7 mouse cellular contexts compared by ENCODE assay signal in the genomic region with DNA sequence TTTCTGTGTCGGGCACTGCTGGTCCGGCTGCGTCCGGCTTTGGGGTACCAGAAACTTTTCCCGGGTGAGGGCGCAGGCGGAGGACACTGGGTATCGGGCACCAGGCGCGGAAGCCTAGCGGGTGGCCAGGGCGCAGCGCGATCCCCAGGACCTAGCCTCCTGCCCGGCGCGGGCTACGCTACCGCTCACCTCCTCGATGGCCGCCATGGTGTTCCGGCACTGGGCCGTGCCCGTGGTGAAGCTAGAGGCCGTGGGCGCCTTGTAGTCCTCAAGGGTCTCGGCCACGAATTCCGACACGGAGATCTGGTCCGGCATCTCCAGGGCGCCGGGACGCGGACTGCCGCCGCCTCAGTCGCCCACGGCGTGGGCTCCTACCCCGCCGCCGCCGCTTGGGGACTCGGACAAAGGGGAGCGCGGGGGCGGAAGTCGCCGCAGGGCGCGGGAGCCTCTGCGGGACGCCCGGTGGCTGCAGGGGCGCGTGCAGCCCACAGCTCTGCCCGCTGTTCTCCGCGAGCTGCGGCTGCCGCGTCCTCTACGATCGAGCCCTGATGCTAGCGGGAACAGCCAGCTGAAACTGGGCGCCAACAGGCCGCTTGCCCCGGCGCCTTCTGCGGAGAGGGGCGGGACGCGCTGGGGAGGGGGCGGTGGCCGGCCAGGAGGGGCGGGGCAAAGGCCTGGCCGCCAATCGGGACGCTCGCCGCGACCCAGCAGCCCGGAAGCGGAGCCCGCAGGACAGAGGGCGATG.
A peak's percentile ranks its signal among the peaks of the same experiment; 100 is the strongest.
DNase-seq lines count a peak whose midpoint lies in the region; ATAC-seq and TF ChIP-seq lines count a peak whose summit lies in the region.
"Not testable (repeated sequence)": the region's sequence is repeated elsewhere in the genome, so short reads cannot be mapped to it uniquely, and the experiment has no call there.

No protein-coding gene starts in this region.

- not testable (repeated sequence) for TF ChIP-seq POLR2A in bone marrow, adult 2 months (IDR thresholded peaks at IDR 0.05; ENCODE audit: borderline replicate concordance, control insufficient read depth, low read depth, low read length)
- TF ChIP-seq POLR2A in embryonic fibroblast, embryonic 13.5 days (IDR thresholded peaks at IDR 0.05; ENCODE audit: low read depth, low read length) = peak; percentile 91
- TF ChIP-seq POLR2A in liver, adult 2 months (IDR thresholded peaks at IDR 0.05; ENCODE audit: extremely low read depth, insufficient read depth, low read length) = peak; percentile 68

- peaks cover 23% of the 10 kb centered on the region for H3K36me3 ChIP-seq in heart, embryonic 12.5 days
- not testable (repeated sequence) for H3K36me3 ChIP-seq in kidney, embryonic 14.5 days (ENCODE audit: control insufficient read depth, insufficient read depth, low read length); liver, adult 2 months (ENCODE audit: control insufficient read depth, insufficient read depth, low read length); midbrain, embryonic 16.5 days (ENCODE audit: control insufficient read depth, insufficient read depth, low read length)

- peak overlapping the region; percentile 96 for H3K9ac ChIP-seq in heart, embryonic 12.5 days
- peak overlapping the region; percentile 87 for H3K9ac ChIP-seq in kidney, embryonic 14.5 days (ENCODE audit: low read depth, low read length)
- H3K9ac ChIP-seq in liver, adult 2 months (ENCODE audit: low read depth, low read length) = peak overlapping the region; percentile 80
- H3K9ac ChIP-seq in midbrain, embryonic 16.5 days (ENCODE audit: low read depth, low read length) = peak overlapping the region; percentile 89

- WGBS in bone marrow, adult 2 months = under 1% methylated on average over 76 of the region's 87 CpGs
- WGBS in heart, embryonic 12.5 days = under 1% methylated on average over 86 of the region's 87 CpGs
- WGBS in kidney, embryonic 14.5 days = under 1% methylated on average over 76 of the region's 87 CpGs
- WGBS in liver, adult 2 months = under 1% methylated on average over 78 of the region's 87 CpGs
- WGBS in midbrain, embryonic 16.5 days = under 1% methylated on average over 73 of the region's 87 CpGs

- H3K9me3 ChIP-seq in heart, embryonic 12.5 days (replicated peaks) = peaks cover 15% of the 10 kb centered on the region
- peaks cover 11% of the 10 kb centered on the region; the same call in 1 of the 2 replicates for H3K9me3 ChIP-seq in kidney, embryonic 14.5 days (ENCODE audit: control insufficient read depth, low read length)
- H3K9me3 ChIP-seq in midbrain, embryonic 16.5 days (replicated peaks; ENCODE audit: control insufficient read depth, low read length, poor library complexity, severe bottlenecking) = not testable (repeated sequence)

- peak overlapping the region; percentile 72; the same call in 1 of the 2 replicates for H3K27ac ChIP-seq in bone marrow, adult 2 months (ENCODE audit: control insufficient read depth, insufficient read depth, low read depth, low read length, poor library complexity)
- H3K27ac ChIP-seq in embryonic fibroblast, embryonic 13.5 days (ENCODE audit: insufficient read depth, low read length) = peak overlapping the region; percentile 20; the same call in 1 of the 2 replicates
- peak overlapping the region; percentile 92 for H3K27ac ChIP-seq in heart, embryonic 12.5 days (ENCODE audit: poor library complexity, severe bottlenecking)
- H3K27ac ChIP-seq in kidney, embryonic 14.5 days (ENCODE audit: low read depth, low read length) = peak overlapping the region; percentile 94
- H3K27ac ChIP-seq in liver, adult 2 months (replicated peaks; ENCODE audit: insufficient read depth, low read depth, low read length) = not testable (repeated sequence)
- peak overlapping the region; percentile 94 for H3K27ac ChIP-seq in midbrain, embryonic 16.5 days (ENCODE audit: low read length)

- ATAC-seq in heart, embryonic 12.5 days (ENCODE audit: insufficient number of reproducible peaks, low FRiP score) = peak; percentile 100
- ATAC-seq in kidney, embryonic 14.5 days (ENCODE audit: low FRiP score, low TSS enrichment) = peak; percentile 100
- peak; percentile 100 for ATAC-seq in midbrain, embryonic 16.5 days

- H3K4me3 ChIP-seq in bone marrow, adult 2 months (replicated peaks; ENCODE audit: control insufficient read depth, low read depth, low read length) = peak overlapping the region; percentile 67
- peak overlapping the region; percentile 41 for H3K4me3 ChIP-seq in embryonic fibroblast, embryonic 13.5 days (ENCODE audit: insufficient read depth, low read length)
- H3K4me3 ChIP-seq in heart, embryonic 12.5 days = peak overlapping the region; percentile 95
- peak overlapping the region; percentile 62 for H3K4me3 ChIP-seq in kidney, embryonic 14.5 days (ENCODE audit: low read length)
- peak overlapping the region; percentile 96 for H3K4me3 ChIP-seq in liver, adult 2 months (ENCODE audit: insufficient read depth, low read depth, low read length)
- H3K4me3 ChIP-seq in midbrain, embryonic 16.5 days (ENCODE audit: low read depth, low read length) = peak overlapping the region; percentile 86

- H3K4me1 ChIP-seq in bone marrow, adult 2 months (ENCODE audit: control insufficient read depth, insufficient read depth, low read length); embryonic fibroblast, embryonic 13.5 days (ENCODE audit: control insufficient read depth, insufficient read depth, low read length); heart, embryonic 12.5 days (replicated peaks); kidney, embryonic 14.5 days (ENCODE audit: control insufficient read depth, insufficient read depth, low read length); liver, adult 2 months (ENCODE audit: control insufficient read depth, insufficient read depth, low read length); midbrain, embryonic 16.5 days (ENCODE audit: control insufficient read depth, insufficient read depth, low read length): not testable (repeated sequence)

- peak; percentile 60 for DNase-seq in liver, adult 2 months (ENCODE audit: extremely low read depth, low read depth, low spot score)
- DNase-seq in spleen, postnatal 14 days (ENCODE audit: low spot score in 2 of 2) = peak; percentile 13 to 21

- not testable (repeated sequence) for H3K27me3 ChIP-seq in heart, embryonic 12.5 days (replicated peaks); kidney, embryonic 14.5 days (ENCODE audit: control insufficient read depth, insufficient read depth, low read length); liver, adult 2 months (ENCODE audit: control insufficient read depth, insufficient read depth, low read length); midbrain, embryonic 16.5 days (ENCODE audit: control insufficient read depth, insufficient read depth, low read depth, low read length)

- H3K79me2 ChIP-seq in liver, adult 2 months (ENCODE audit: control insufficient read depth, insufficient read depth, low read length) = not testable (repeated sequence)

- H3K4me2 ChIP-seq in heart, embryonic 12.5 days = peak overlapping the region; percentile 68
- H3K4me2 ChIP-seq in kidney, embryonic 14.5 days (replicated peaks; ENCODE audit: low read depth, low read length) = peak overlapping the region; percentile 27
- peak overlapping the region; percentile 44 for H3K4me2 ChIP-seq in midbrain, embryonic 16.5 days (ENCODE audit: low read length)

- not testable (repeated sequence) for TF ChIP-seq CTCF in bone marrow, adult 2 months (IDR thresholded peaks at IDR 0.05; ENCODE audit: control insufficient read depth, insufficient read depth, low read length); embryonic fibroblast, embryonic 13.5 days (IDR thresholded peaks at IDR 0.05; ENCODE audit: borderline replicate concordance, insufficient read depth, low read length); liver, adult 2 months (IDR thresholded peaks at IDR 0.05; ENCODE audit: low read depth, low read length)

Comparison
In these comparisons a context has a peak if more than half of its experiments do, and no peak if none do; other contexts are left out.
1. H3K4me3 ChIP-seq: peak in every context shown above with its lines; median percentile 96 in liver, adult 2 months; 95 in heart, embryonic 12.5 days; 86 in midbrain, embryonic 16.5 days; 67 in bone marrow, adult 2 months; 62 in kidney, embryonic 14.5 days; 41 in embryonic fibroblast, embryonic 13.5 days.